Mouse (Mus musculus) myocyte (in vitro differentiated cells): ENCODE results near the gene Klhdc8a.

Source experiments
- CEBPB ChIP-seq: IDR thresholded peaks from 2 replicates; pipeline ENCODE4 v1.6.1; 2011; ENCODE audit warnings: mild to moderate bottlenecking, moderate library complexity; ENCODE audit not compliant: poor library complexity, insufficient read depth, severe bottlenecking
- E2F4 ChIP-seq: IDR thresholded peaks from one replicate; pipeline ENCODE4 v1.6.1; 2011; ENCODE audit warnings: mild to moderate bottlenecking, control low read depth, moderate library complexity; ENCODE audit not compliant: insufficient read depth
- MAX ChIP-seq: IDR thresholded peaks from one replicate; pipeline ENCODE4 v1.6.1; 2011; ENCODE audit warnings: low read depth, mild to moderate bottlenecking, control low read depth
- MYOD1 ChIP-seq, 3 experiments: IDR thresholded peaks; one replicate each; pipeline ENCODE4 v1.6.1; 2011; ENCODE audit warnings: control low read depth in 2 of 3, low read depth in 2 of 3, mild to moderate bottlenecking in 2 of 3, moderate library complexity in 1 of 3; ENCODE audit not compliant: insufficient read length in 2 of 3, control insufficient read depth in 1 of 3
- MYOG ChIP-seq, 3 experiments: IDR thresholded peaks; one replicate each; pipeline ENCODE4 v1.6.1; 2011; ENCODE audit warnings: control low read depth in 2 of 3, low read depth in 2 of 3, mild to moderate bottlenecking in 2 of 3; ENCODE audit not compliant: insufficient read length in 2 of 3, control insufficient read depth in 1 of 3, insufficient read depth in 1 of 3
- POLR2A ChIP-seq: IDR thresholded peaks from one replicate; pipeline ENCODE4 v1.6.1; 2011; ENCODE audit warnings: low read depth, mild to moderate bottlenecking, control low read depth, moderate library complexity; ENCODE audit not compliant: insufficient read length
- POLR2AphosphoS2 ChIP-seq: IDR thresholded peaks from one replicate; pipeline ENCODE4 v1.6.1; 2011; ENCODE audit warnings: low read depth, control low read depth; ENCODE audit not compliant: insufficient read length
- SRF ChIP-seq: IDR thresholded peaks from one replicate; pipeline ENCODE4 v1.6.1; 2011; ENCODE audit warnings: low read depth; ENCODE audit not compliant: control insufficient read depth, insufficient read length
- TCF12 ChIP-seq: IDR thresholded peaks from one replicate; pipeline ENCODE4 v1.6.1; 2011; ENCODE audit warnings: mild to moderate bottlenecking, control low read depth; ENCODE audit not compliant: poor library complexity, insufficient read depth, severe bottlenecking
- TCF3 ChIP-seq: IDR thresholded peaks from one replicate; pipeline ENCODE4 v1.6.1; 2011; ENCODE audit warnings: low read depth, control low read depth; ENCODE audit not compliant: insufficient read length
- USF1 ChIP-seq: IDR thresholded peaks from one replicate; pipeline ENCODE4 v1.6.1; 2011; ENCODE audit warnings: low read depth, mild to moderate bottlenecking, control low read depth, moderate library complexity

GRCm38 (mm10) chr1:132355162-132355601, 56.8 kb downstream of the Klhdc8a start:
- TF ChIP-seq POLR2A (no peak), SRF (no peak), TCF12 (no peak), MYOG (IDR thresholded peaks at IDR 0.05; ENCODE audit: control insufficient read depth in 1 of 3, insufficient read depth in 1 of 3, insufficient read length in 2 of 3, low read depth in 2 of 3) (peak in 1 of 3 experiments; percentile 69), USF1 (no peak), CEBPB (no peak), E2F4 (no peak), MAX (no peak), MYOD1 (IDR thresholded peaks at IDR 0.05; ENCODE audit: control insufficient read depth in 1 of 3, insufficient read length in 2 of 3, low read depth in 2 of 3) (peak in 2 of 3 experiments; percentile 49 to 68), TCF3 (no peak), POLR2AphosphoS2 (no peak)
